Mouse (Mus musculus) neural tube, embryonic 11.5 days (tissue): Measurements from ENCODE around the gene Olfr6. TPM values are rescaled to one million over a fixed set of nuclear protein-coding genes. Genes with fewer than 3 reads are reported as not detected.
"Not testable (repeated sequence)": the region's sequence is repeated elsewhere in the genome, so short reads cannot be mapped to it uniquely, and the experiment has no call there.

Source experiments
- ATAC-seq: fragments of 200-750 bp; cut with Nextera tagmentation; 2 replicates; pipeline ENCODE4 v1.8.0; 2017; ENCODE audit warnings: moderate number of reproducible peaks, mild to moderate bottlenecking, moderate TSS enrichment, moderate library complexity; ENCODE audit not compliant: insufficient read depth, low FRiP score, low TSS enrichment
- DNase-seq: peaks from one replicate; pipeline ENCODE4 v3.0.0-alpha.2; 2015; ENCODE audit warnings: low spot score
- H3K27ac ChIP-seq: fragments of 300-500 bp; sonication (generic); 2 replicates; pipeline ENCODE4 v1.5.1; 2014; ENCODE audit warnings: low read depth, mild to moderate bottlenecking, low read length
- H3K27me3 ChIP-seq: fragments of 300-500 bp; sonication (generic); 2 replicates; pipeline ENCODE4 v1.6.1; 2014; ENCODE audit warnings: mild to moderate bottlenecking, low read length, mixed read lengths; ENCODE audit not compliant: control insufficient read depth, insufficient read depth
- H3K36me3 ChIP-seq: fragments of 300-500 bp; sonication (generic); 2 replicates; pipeline ENCODE4 v1.6.1; 2014; ENCODE audit warnings: mild to moderate bottlenecking, low read length, moderate library complexity, mixed read lengths; ENCODE audit not compliant: control insufficient read depth, insufficient read depth
- H3K4me1 ChIP-seq: fragments of 300-500 bp; sonication (generic); 2 replicates; pipeline ENCODE4 v1.6.1; 2014; ENCODE audit warnings: low read length, mixed read lengths; ENCODE audit not compliant: control insufficient read depth, insufficient read depth
- H3K4me2 ChIP-seq: fragments of 300-500 bp; sonication (generic); 2 replicates; pipeline ENCODE4 v1.6.1; 2014; ENCODE audit warnings: low read depth, mild to moderate bottlenecking, moderate library complexity
- H3K4me3 ChIP-seq: fragments of 300-500 bp; sonication (generic); 2 replicates; pipeline ENCODE4 v1.5.1; 2014; ENCODE audit warnings: low read depth, low read length
- H3K9ac ChIP-seq: fragments of 300-500 bp; sonication (generic); 2 replicates; pipeline ENCODE4 v1.6.1; 2014; ENCODE audit warnings: mild to moderate bottlenecking, low read length
- H3K9me3 ChIP-seq: fragments of 300-500 bp; sonication (generic); 2 replicates; pipeline ENCODE4 v1.6.1; 2016; ENCODE audit warnings: low read length; ENCODE audit not compliant: control insufficient read depth
- WGBS: fragments of 180-500 bp; shearing (Covaris S2); extraction: QIAGEN DNeasy Blood & Tissue Kit; methylation state at CpG from one replicate; pipeline ENCODE4 v1.1.7; 2014; 5-methylcytosine and 5-hydroxymethylcytosine counted together
- polyA plus RNA-seq: library from polyadenylated mRNA; unstranded; fragments of >200 nt; fragmentation: Nextera tagmentation; extraction: Ambion mirVana; gene quantifications from 2 replicates; pipeline ENCODE4 v1.2.1, GENCODE M21; 2014

The Olfr6 gene
- polyA plus RNA-seq, 1 experiment from 2014 or later = not detected

DNA sequence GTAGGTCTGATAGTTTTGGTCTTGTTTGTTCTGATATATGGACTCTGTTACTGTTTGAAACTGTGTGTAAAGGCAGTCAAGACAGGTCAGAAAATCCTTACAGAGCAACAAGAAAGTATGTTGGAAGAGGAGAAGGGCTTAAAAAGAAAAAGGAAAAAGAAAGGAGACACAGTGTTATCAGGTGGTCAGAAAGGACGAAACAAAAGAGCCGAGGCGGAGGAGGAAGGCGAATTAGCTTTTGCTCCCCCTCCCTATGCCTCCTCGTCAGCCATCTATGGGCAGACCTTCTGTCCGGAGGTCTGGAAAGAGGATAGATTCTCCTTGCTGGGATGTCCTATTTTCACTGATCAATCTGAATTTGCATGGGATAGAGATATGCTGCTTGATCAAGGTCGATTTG, 42.8 kb downstream of the Olfr6 start:
- H3K4me2 ChIP-seq, H3K36me3 ChIP-seq, DNase-seq, H3K9ac ChIP-seq, H3K9me3 ChIP-seq, H3K27ac ChIP-seq, H3K4me1 ChIP-seq, H3K4me3 ChIP-seq, H3K27me3 ChIP-seq, ATAC-seq: not testable (repeated sequence)
- WGBS = 84% methylated on average over 2 of the region's 7 CpGs

DNA sequence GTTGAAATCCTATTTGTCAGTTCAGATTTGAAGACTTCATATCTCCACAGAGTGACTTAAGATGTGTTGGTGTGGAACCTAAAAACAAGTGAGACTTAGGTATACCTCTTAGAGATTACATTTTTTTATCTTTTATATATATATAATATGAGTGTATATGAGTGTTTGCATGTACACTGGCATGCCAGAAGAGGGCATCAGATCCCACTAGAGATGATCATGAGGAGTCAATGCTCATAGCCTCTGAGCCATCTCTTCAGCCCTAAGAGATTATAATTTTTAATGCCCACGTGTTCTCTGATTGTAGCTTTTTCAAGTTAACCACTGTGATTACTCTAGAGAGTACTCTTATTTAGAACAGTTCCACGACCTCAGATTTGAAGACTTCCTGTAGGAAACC, 56.1 kb downstream of the Olfr6 start, which contains the start of gene Olfr1532-ps1:
Gene Olfr1532-ps1, plus strand, starts transcription at position 326 of the 400 bp plus-strand sequence.
- DNase-seq (no peak), ATAC-seq (no peak)
- H3K27me3 ChIP-seq = no peaks in the 10 kb centered on the region
- H3K27ac ChIP-seq = no peak within 1 kb of the TSS
- 79% methylated on average over 2 of the region's 2 CpGs for WGBS
- no peak within 1 kb of the TSS for H3K4me3 ChIP-seq
- H3K36me3 ChIP-seq = no peaks in the 10 kb centered on the region
- H3K9me3 ChIP-seq = no peaks in the 10 kb centered on the region
- H3K4me1 ChIP-seq = no peaks in the 10 kb centered on the region
- H3K4me2 ChIP-seq = no peak within 1 kb of the TSS
- no peak within 1 kb of the TSS for H3K9ac ChIP-seq

Other genes with a start within 250 kb of the Olfr6 start
- gene Olfr695, start 247.5 kb downstream of the Olfr6 start, polyA plus RNA-seq = not detected in 2 replicates
- not detected in 2 replicates for gene Olfr697, start 221.5 kb downstream of the Olfr6 start, polyA plus RNA-seq
- gene Olfr698, start 208.5 kb downstream of the Olfr6 start, polyA plus RNA-seq = not detected in 2 replicates
- gene Olfr699, start 170.7 kb downstream of the Olfr6 start, polyA plus RNA-seq = not detected in 2 replicates
- not detected in 2 replicates for gene Olfr700, start 155.1 kb downstream of the Olfr6 start, polyA plus RNA-seq
- gene Olfr701, start 149.8 kb downstream of the Olfr6 start, polyA plus RNA-seq = not detected in 2 replicates
- gene Olfr702, start 130.0 kb downstream of the Olfr6 start, polyA plus RNA-seq = not detected in 2 replicates
- not detected in 2 replicates for gene Olfr703, start 120.6 kb downstream of the Olfr6 start, polyA plus RNA-seq
- not detected in 2 replicates for gene Olfr704, start 100.8 kb downstream of the Olfr6 start, polyA plus RNA-seq
- gene Olfr705, start 87.0 kb downstream of the Olfr6 start, polyA plus RNA-seq = not detected in 2 replicates
- not detected in 2 replicates for gene Olfr706, start 75.8 kb downstream of the Olfr6 start, polyA plus RNA-seq
- gene Olfr707, start 62.7 kb downstream of the Olfr6 start, polyA plus RNA-seq = not detected in 2 replicates
- gene Olfr1532-ps1, start 55.9 kb downstream of the Olfr6 start, polyA plus RNA-seq = not detected in 2 replicates
- gene Olfr709-ps1, start 31.7 kb downstream of the Olfr6 start, polyA plus RNA-seq = not detected in 2 replicates
- not detected in 2 replicates for gene Olfr710, start 15.6 kb downstream of the Olfr6 start, polyA plus RNA-seq
- not detected in 2 replicates for gene Olfr711, start 11.5 kb upstream of the Olfr6 start, polyA plus RNA-seq
- gene Olfr2, start 42.1 kb upstream of the Olfr6 start, polyA plus RNA-seq = not detected in 2 replicates
- not detected in 2 replicates for gene Olfr713, start 67.2 kb upstream of the Olfr6 start, polyA plus RNA-seq
- not detected in 2 replicates for gene Olfr714, start 107.0 kb upstream of the Olfr6 start, polyA plus RNA-seq
- not detected in 2 replicates for gene Olfr17, start 129.3 kb upstream of the Olfr6 start, polyA plus RNA-seq
- gene Olfr715b, start 146.4 kb upstream of the Olfr6 start, polyA plus RNA-seq = not detected in 2 replicates
- gene Olfr715, start 167.1 kb upstream of the Olfr6 start, polyA plus RNA-seq = not detected in 2 replicates
- gene Olfr716, start 174.4 kb upstream of the Olfr6 start, polyA plus RNA-seq = not detected in 2 replicates
- not detected in 2 replicates for gene Nlrp14, start 203.1 kb upstream of the Olfr6 start, polyA plus RNA-seq
- not detected in 2 replicates for gene Rbmxl2, start 245.5 kb upstream of the Olfr6 start, polyA plus RNA-seq